Mouse (Mus musculus): ENCODE data around the gene Pcsk2.

Gene Pcsk2

DNA sequence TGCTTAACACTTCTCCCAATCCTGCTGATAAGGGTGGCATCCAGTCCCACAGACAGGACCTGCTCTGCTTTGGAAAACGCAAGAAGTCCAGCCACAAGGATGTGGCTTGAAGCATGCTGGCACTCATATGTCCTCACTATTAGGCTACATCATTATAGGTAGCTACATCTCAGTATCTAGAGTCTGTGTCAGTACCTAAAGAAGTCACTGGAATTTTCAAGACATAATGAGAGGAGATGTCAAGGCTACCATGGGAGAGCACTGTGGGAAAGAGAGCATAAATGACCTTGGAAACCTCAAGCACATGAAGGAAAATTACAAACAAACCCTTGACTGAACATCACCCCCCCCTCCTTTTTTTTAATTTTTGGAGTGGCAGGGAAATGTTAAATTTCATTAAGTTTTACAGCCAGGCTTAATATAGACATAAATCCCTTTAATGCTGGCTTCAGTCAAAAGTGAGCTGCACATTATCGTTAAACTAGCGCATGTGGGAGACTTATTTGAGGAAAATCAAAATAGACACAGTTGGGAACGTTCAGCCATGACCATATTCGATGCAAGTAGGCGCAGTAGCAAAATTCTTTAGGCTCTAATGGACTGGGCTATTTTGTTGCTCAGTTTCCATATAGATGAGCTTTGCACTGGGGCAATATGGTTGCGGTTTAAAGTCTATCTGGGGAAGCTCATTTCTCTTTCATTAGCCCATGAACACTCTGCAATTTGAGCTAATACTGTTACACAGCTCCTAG is 193.7 kb downstream of the Pcsk2 start:
- DNase-seq = no peak

DNA sequence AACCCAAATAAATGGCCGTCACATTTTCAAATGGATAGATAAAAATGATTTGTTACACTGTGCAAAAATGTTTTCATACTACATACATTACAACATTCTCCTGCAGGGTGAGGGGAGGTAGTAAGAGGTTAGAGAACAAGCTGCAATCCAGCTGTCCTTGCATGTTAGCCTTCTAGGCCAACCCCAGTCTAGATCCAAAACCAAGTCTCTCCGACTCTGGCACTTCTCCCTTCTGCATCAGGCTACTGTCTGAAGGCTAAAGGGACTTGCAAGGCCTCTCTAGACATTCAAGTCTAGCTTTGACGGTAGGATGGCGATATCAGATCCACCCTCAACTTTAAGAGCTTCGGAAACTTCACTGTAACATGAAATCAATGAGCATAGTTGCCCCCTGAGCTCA is 196.5 kb downstream of the Pcsk2 start:
- no peak for DNase-seq

- DNase-seq = no peak
These were observed 197.1 kb downstream of the Pcsk2 start for GRCm38 (mm10) chr2:143743081-143743480.

- no peak for DNase-seq
These were observed 206.3 kb downstream of the Pcsk2 start for GRCm38 (mm10) chr2:143752051-143752788.

- no peak for DNase-seq
These were observed 230.5 kb downstream of the Pcsk2 start for GRCm38 (mm10) chr2:143776448-143776847.

GRCm38 (mm10) chr2:143780310-143780709 is 234.4 kb downstream of the Pcsk2 start:
- DNase-seq = no peak

DNA sequence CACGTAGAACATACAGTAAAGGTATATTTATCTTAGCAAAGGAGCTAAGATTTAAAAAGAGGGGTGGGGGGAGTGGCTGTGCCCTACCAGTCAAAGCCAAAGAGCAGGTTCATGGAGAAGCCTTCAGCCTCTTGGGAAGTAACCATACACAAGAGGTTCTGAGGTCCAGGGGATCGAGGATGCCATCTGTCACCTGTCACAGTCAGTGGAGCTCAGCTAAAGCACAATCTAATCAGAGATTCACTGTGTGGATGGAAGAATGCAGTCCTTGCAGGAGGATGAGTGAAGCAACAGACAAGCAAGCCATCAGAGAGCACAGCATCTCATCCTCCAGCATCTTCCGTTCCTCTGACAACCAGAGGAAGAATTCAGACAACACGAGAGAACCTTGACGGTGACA is 244.0 kb downstream of the Pcsk2 start:
- DNase-seq = no peak

- no peak for DNase-seq
These were observed 249.9 kb downstream of the Pcsk2 start for GRCm38 (mm10) chr2:143795858-143796257.

DNA sequence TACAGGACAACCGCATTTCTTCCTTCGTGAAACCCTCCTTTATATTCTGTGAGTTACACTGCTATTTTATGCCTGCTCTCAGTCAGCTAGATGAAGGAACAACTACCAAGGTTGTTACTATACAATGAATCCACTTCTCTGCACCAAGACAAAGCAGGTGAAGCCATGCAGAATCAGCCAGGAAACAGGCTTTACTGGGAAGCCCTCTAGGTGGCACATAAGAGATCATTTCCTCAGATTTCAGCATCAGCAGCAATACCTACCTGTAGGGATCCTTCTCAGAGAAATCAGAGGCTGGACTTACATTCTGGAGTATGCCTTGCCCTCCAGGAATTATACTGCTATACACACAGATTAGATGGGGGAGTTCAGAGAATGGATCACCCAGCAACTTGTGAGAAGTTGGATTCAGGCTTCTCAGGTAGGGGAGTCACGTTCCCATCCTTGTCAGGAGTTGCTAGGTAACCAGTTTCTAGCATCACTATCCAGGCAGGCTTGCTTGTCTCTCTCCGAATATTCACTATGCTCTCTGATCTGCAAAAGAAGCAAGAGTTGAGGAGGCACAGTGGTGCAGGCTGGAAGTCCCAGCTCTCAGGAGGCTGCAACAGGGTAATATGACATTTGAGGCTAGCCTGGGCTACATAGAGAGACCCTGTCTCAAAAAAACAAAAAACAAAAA is 250.5 kb downstream of the Pcsk2 start:
- DNase-seq = no peak

GRCm38 (mm10) chr2:143801097-143801496 is 255.1 kb downstream of the Pcsk2 start:
- no peak for DNase-seq

- DNase-seq = no peak
These were observed 260.4 kb downstream of the Pcsk2 start for GRCm38 (mm10) chr2:143806140-143806923.

DNA sequence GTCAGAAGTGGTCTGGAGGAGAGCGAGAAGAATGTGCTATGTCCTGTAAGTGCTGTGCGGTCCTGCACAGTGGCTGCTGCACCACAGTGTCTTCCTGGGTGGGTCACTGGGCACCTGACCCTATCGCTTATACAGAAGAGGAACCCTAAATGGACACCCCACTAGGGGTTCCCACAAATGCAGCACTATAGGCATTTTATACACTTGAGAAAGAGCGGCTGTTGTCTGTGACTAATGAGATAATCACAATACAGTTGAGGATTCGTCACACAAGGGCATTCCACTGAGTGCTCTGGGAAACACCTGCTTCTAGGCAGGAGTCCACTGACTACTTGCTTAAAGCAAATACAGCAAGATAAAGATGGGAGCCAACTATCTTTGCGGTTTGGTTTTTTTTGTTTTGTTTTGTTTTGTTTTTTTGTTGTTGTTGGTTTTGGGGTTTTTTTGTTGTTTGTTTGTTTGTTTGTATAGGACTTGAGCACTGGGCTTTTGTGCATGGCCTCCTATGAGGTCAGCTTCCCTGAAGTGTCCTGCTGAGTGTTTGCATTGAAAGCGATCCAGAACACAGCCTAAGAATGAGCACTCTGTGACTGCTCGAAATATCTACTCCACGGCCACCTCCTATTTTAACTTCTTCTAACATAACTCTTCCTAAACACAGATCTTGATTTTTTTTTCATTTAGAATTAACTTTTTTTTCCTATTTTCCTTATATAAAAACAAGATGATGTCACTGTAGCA is 261.1 kb downstream of the Pcsk2 start:
- DNase-seq = no peak

DNA sequence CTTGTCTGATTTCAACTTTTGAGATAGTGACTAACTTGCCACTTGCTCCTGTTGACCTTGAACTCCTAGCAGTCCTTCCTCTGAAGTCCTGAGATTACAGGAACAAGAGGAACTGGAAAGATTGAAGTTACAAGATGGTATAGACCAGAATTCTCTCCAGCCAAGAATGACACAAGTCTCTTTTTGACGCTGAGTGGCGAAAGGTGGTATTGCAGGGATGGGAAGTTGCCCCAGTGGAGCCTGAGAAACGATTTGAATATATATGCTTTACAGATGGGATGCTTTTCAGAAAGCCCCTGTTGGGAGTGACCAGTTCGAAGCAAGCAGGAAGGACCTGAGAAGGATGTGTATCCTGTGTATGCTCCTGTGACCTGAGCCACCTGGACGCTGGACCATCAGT is 262.8 kb downstream of the Pcsk2 start:
- DNase-seq = no peak

GRCm38 (mm10) chr2:143812262-143812661 is 266.3 kb downstream of the Pcsk2 start:
- no peak for DNase-seq

GRCm38 (mm10) chr2:143813461-143813860 is 267.5 kb downstream of the Pcsk2 start:
- no peak for DNase-seq

DNA sequence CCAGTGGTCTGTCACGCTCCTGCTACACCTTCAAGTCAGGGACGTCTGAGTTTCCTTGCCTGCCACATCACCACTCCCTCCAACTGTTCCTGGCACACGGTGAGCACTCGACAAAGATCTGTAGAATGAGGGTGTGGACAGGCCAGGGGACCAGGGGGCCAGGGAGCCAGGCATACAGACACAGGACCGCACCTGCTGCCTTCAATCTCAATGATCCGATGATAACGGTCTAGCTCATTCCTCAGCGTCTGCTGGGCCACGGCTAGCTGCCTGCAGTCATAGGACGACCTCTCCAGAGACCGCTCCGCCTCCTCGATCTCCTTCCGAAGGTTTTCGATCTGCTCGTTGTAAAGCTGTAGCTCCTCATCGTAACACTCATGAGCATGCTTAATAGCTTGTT is 285.7 kb downstream of the Pcsk2 start:
- DNase-seq = no peak

GRCm38 (mm10) chr2:143832721-143833120 is 286.8 kb downstream of the Pcsk2 start:
- DNase-seq = no peak

DNA sequence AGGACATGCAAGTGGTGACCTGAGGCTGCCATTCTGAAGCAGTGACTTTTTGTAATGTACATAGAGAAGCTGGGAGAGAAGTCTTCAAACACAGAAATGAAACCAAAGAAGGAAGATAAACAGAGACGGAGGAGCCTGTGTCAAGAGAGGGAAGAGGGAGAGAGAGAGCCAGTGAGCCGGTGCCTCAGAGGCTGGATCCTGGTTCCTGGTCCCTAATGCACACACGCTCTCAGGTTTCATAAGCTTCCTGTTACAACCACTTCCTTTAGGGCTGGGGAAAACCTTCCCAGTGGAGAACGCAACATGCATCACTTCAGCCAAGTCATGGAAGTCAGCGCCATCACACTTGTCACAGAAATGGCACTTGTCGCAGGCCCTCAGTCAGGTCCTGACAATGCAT is 288.1 kb downstream of the Pcsk2 start:
- no peak for DNase-seq

DNA sequence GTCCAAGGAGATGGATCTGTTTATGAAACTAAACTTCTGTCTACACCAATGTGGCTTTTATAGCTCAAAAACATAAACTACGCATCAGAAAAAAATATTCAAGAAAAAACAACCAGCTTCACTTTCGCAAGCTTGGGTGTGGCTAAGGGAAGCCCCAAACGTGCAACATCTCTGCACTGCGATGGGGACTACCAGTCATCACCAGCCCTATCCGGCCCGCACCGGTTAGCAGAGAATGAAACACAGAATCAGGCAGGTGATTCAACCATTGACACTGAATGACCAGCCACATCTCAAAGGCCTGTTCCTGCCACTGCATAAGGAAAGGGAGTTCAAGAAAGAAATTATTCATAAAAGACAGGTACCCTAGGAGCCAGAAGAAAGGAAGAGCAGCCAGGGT is 289.9 kb downstream of the Pcsk2 start:
- DNase-seq = no peak

GRCm38 (mm10) chr2:143837291-143837701 is 291.3 kb downstream of the Pcsk2 start:
- peak; percentile 77 for DNase-seq

DNA sequence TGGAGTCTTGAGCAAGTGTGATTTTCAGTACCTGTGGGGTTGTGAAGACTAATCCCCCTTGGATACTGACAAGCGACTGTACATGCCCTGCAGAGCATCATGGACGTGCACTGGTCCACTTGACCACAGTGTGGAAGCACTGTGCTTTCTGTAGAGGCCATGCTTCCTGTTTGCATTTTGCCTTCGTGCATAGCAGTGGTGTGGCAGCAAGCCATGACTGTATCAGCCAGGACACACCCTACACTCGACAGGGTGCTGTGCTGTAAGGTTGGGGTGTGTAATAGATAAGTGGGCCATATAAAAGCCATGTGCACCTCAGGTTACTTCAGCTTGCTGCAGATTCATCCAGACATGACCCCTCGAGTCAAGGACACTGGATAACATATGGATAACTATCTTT is 292.7 kb downstream of the Pcsk2 start:
- DNase-seq = peak; percentile 28

DNA sequence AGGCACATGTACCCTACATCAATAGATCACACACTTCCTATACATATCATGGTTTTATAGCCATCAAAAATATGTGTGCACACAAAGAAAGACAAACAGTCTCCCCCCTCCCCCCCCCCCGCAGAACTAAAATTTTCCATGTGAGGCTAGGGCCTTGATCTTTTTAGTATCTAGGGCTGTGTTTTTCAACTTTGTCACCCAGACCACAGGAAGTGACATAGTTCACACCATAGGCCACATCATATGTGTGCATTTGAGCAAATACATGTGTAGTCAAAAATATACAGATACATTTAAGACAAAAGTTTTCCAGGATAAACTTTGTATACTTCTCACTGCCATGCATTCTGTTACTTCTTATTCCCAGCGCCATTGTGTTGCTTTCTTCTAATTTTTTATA is 293.5 kb downstream of the Pcsk2 start:
- DNase-seq = no peak

Measured in thymus, postnatal 4 days (tissue).